Mouse (Mus musculus) midbrain, postnatal 0 days (tissue): ENCODE measurements around the gene Med23. TPM values are rescaled to one million over a fixed set of nuclear protein-coding genes. Genes with fewer than 3 reads are reported as not detected.

ENCODE experiments used
- ATAC-seq: fragments of 200-750 bp; cut with Nextera tagmentation; 2 replicates; pipeline ENCODE4 v1.8.0; 2017; ENCODE audit warnings: moderate number of reproducible peaks, mild to moderate bottlenecking, moderate TSS enrichment, moderate library complexity; ENCODE audit not compliant: low FRiP score
- DNase-seq: peaks from one replicate; pipeline ENCODE4 v3.0.0-alpha.2; 2015; ENCODE audit warnings: low spot score
- H3K27ac ChIP-seq: fragments of 300-500 bp; sonication (generic); 2 replicates; pipeline ENCODE4 v1.5.1; 2014; ENCODE audit warnings: low read depth, mild to moderate bottlenecking, low read length, mixed read lengths
- H3K27me3 ChIP-seq: fragments of 300-500 bp; sonication (generic); 2 replicates; pipeline ENCODE4 v1.6.1; 2014; ENCODE audit warnings: low read length, control low read depth, mixed read lengths; ENCODE audit not compliant: insufficient read depth
- H3K36me3 ChIP-seq: fragments of 300-500 bp; sonication (generic); 2 replicates; pipeline ENCODE4 v1.6.1; 2014; ENCODE audit warnings: low read length, control low read depth, mixed read lengths; ENCODE audit not compliant: insufficient read depth
- H3K4me1 ChIP-seq: fragments of 300-500 bp; sonication (generic); 2 replicates; pipeline ENCODE4 v1.6.1; 2014; ENCODE audit warnings: mild to moderate bottlenecking, control low read depth, antibody characterized with exemption, low read length, mixed read lengths; ENCODE audit not compliant: insufficient read depth
- H3K4me2 ChIP-seq: fragments of 300-500 bp; sonication (generic); 2 replicates; pipeline ENCODE4 v1.6.1; 2014; ENCODE audit warnings: low read depth, mild to moderate bottlenecking, low read length, mixed read lengths; ENCODE audit not compliant: poor library complexity, severe bottlenecking
- H3K4me3 ChIP-seq: fragments of 300-500 bp; sonication (generic); 2 replicates; pipeline ENCODE4 v1.5.1; 2014; ENCODE audit warnings: low read depth, mild to moderate bottlenecking, low read length, moderate library complexity
- H3K9ac ChIP-seq: fragments of 300-500 bp; sonication (generic); replicated peaks from 2 replicates; pipeline ENCODE4 v1.6.1; 2014; ENCODE audit warnings: mild to moderate bottlenecking, low read length, moderate library complexity, mixed read lengths; ENCODE audit not compliant: poor library complexity, severe bottlenecking
- H3K9me3 ChIP-seq: fragments of 300-500 bp; sonication (generic); 2 replicates; pipeline ENCODE4 v1.6.1; 2016; ENCODE audit warnings: low read length, control low read depth
- CTCF ChIP-seq: IDR thresholded peaks from 2 replicates; pipeline ENCODE4 v1.5.1; 2016; ENCODE audit warnings: antibody characterized with exemption, mild to moderate bottlenecking
- WGBS: fragments of 180-500 bp; shearing (Covaris S2); extraction: QIAGEN DNeasy Blood & Tissue Kit; methylation state at CpG from one replicate; pipeline ENCODE4 v1.1.7; 2014; 5-methylcytosine and 5-hydroxymethylcytosine counted together
- polyA plus RNA-seq: library from polyadenylated mRNA; unstranded; fragments of >200 nt; fragmentation: Nextera tagmentation; extraction: Ambion mirVana; gene quantifications from 2 replicates; pipeline ENCODE4 v1.2.1, GENCODE M21; 2015
- total RNA-seq: library from RNA; depleted of rRNA; stranded (reverse); fragments of >200 nt; gene quantifications from 2 replicates; pipeline ENCODE4 v1.2.3, GENCODE M21; 2014

Gene Med23
- total and polyA plus RNA-seq, 2 experiments from 2014 or later = 19.0 to 40.3 TPM

DNA sequence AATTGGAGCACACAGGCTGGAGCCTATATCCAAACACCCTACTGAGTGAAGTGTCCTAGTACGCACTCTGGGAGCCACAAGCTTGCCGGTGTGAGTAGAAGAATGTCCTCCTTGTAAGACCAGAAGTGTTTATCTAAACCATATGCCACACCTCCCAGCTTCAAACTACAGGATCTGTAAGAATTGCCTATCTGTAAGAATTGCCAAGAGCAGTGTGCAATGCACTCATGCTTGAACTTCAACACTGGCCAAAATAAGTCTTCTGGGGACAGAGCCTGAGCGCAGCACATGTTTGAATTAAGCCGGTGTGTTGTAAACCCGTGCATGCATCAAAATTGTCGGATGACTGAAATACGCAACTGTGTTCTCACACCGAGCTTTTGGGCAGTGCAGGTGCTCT, 78.5 kb downstream of the Med23 start:
- Histone ChIP-seq H3K36me3 (no peaks in the 10 kb centered on the region), H3K27ac (no peak overlapping the region), H3K4me1 (no peaks in the 10 kb centered on the region), H3K9ac (no peak overlapping the region), H3K4me2 (no peak overlapping the region), H3K27me3 (no peaks in the 10 kb centered on the region), H3K4me3 (no peak overlapping the region), H3K9me3 (no peaks in the 10 kb centered on the region)
- DNase-seq (no peak), ATAC-seq (no peak)
- no peak for TF ChIP-seq CTCF
- WGBS = 91% methylated on average over 8 of the region's 8 CpGs

DNA sequence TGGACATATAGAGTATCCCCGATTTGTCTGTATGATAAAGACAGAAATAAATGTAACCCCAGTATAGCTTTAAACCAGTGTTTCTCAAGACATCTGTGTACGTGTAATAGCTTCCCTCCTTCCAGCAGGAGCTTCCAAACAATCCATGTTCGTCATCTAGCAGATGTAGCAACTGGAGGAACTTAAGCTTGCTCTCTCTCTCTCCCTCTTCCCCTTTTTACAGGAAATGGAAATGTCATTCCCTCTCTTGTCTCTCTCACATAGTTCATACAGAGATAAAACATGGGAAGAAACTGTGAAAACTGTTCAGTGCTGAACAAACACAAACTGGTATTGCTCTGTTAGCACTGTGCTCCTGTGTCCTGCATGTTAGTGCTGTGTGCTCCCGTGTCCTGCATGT, 80.4 kb downstream of the Med23 start:
- Histone ChIP-seq H3K9me3 (no peaks in the 10 kb centered on the region), H3K4me1 (no peaks in the 10 kb centered on the region), H3K27me3 (no peaks in the 10 kb centered on the region), H3K9ac (no peak overlapping the region), H3K4me3 (no peak overlapping the region), H3K27ac (no peak overlapping the region), H3K36me3 (no peaks in the 10 kb centered on the region), H3K4me2 (no peak overlapping the region)
- no peak for TF ChIP-seq CTCF
- no peak for ATAC-seq
- no peak for DNase-seq
- WGBS = 83% methylated on average over 4 of the region's 4 CpGs

GRCm38 (mm10) chr10:24951575-24951974, 81.8 kb downstream of the Med23 start:
- no peak for TF ChIP-seq CTCF
- ATAC-seq = no peak
- Histone ChIP-seq H3K27me3 (no peaks in the 10 kb centered on the region), H3K27ac (no peak overlapping the region), H3K4me2 (no peak overlapping the region), H3K9ac (no peak overlapping the region), H3K36me3 (no peaks in the 10 kb centered on the region), H3K4me3 (no peak overlapping the region), H3K9me3 (no peaks in the 10 kb centered on the region), H3K4me1 (no peaks in the 10 kb centered on the region)
- 92% methylated on average over 8 of the region's 8 CpGs for WGBS
- no peak for DNase-seq

GRCm38 (mm10) chr10:24952549-24952948, 82.8 kb downstream of the Med23 start:
- no peak for DNase-seq
- ATAC-seq = no peak
- H3K27ac ChIP-seq = no peak overlapping the region

GRCm38 (mm10) chr10:24953876-24954275, 84.1 kb downstream of the Med23 start:
- H3K27me3 ChIP-seq = no peaks in the 10 kb centered on the region
- H3K9ac ChIP-seq = no peak overlapping the region
- H3K27ac ChIP-seq = no peak overlapping the region
- ATAC-seq (no peak), DNase-seq (no peak)
- H3K36me3 ChIP-seq = no peaks in the 10 kb centered on the region
- no peaks in the 10 kb centered on the region for H3K4me1 ChIP-seq
- no peak overlapping the region for H3K4me2 ChIP-seq
- no peak for TF ChIP-seq CTCF
- no peaks in the 10 kb centered on the region for H3K9me3 ChIP-seq
- no peak overlapping the region for H3K4me3 ChIP-seq
- 89% methylated on average over 6 of the region's 6 CpGs for WGBS

More at GRCm38 (mm10) chr10:24952549-24952948, 82.8 kb downstream of the Med23 start:
- H3K4me2 ChIP-seq = no peak overlapping the region
- WGBS = 72% methylated on average over 7 of the region's 7 CpGs
- H3K4me3 ChIP-seq = no peak overlapping the region
- TF ChIP-seq CTCF = no peak
- H3K36me3 ChIP-seq = no peaks in the 10 kb centered on the region
- H3K9me3 ChIP-seq = no peaks in the 10 kb centered on the region
- no peaks in the 10 kb centered on the region for H3K4me1 ChIP-seq
- no peak overlapping the region for H3K9ac ChIP-seq
- no peaks in the 10 kb centered on the region for H3K27me3 ChIP-seq

DNA sequence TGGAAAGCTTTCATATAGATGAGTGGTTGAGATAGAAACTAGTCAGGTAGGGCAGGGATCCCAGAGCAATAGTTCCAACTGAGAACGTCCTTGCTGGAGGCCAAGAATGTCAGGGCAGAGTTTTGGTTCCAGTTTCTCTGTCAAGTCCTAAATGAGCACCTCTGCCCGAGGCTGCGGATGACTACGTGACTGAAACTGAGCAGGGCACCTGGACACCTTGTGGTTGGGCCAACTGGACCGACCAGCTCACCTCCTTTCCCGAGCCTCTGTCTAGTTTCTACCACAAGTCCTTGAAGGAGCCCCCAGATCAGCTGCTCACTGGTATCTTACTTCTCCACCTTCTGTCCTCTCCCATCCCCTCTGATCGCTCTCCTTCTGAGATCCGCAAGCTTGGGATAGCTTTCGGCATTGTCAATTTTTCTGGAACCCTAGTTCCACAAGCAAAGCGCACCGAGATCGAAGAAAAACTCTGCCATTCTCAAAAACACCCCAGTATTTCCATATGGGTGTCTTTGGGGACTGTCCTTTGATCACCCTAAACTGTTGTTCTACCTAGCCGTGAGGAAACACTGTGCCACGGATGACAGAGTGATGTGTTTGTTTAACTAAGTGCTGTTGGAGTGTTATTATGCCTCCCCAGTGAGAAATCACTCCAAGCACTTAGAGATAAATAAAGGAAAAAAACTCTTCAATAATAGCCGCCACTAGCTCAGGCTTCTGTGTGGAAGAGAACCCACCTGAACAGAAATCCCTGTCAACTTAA, 88.7 kb downstream of the Med23 start:
- Histone ChIP-seq H3K9ac (no peak overlapping the region), H3K4me3 (no peak overlapping the region), H3K4me2 (no peak overlapping the region), H3K9me3 (no peaks in the 10 kb centered on the region), H3K27ac (no peak overlapping the region), H3K36me3 (no peaks in the 10 kb centered on the region), H3K27me3 (no peaks in the 10 kb centered on the region), H3K4me1 (no peaks in the 10 kb centered on the region)
- TF ChIP-seq CTCF = no peak
- DNase-seq (no peak), ATAC-seq (no peak)
- 82% methylated on average over 15 of the region's 15 CpGs for WGBS
